Mouse (Mus musculus) cortical plate, adult 2 months (tissue): ENCODE measurements around the gene Tmem256. TPM values are rescaled to one million over a fixed set of nuclear protein-coding genes. Genes with fewer than 3 reads are reported as not detected.

Experiments used
- H3K27ac ChIP-seq: fragments of 200-500 bp; 2 replicates; pipeline ENCODE4 v1.5.1; 2012; ENCODE audit warnings: low read length, control low read depth, inconsistent platforms; ENCODE audit not compliant: insufficient read depth
- H3K4me1 ChIP-seq: fragments of 200-500 bp; 2 replicates; pipeline ENCODE4 v1.6.1; 2011; ENCODE audit warnings: low read length; ENCODE audit not compliant: control insufficient read depth, insufficient read depth
- H3K4me3 ChIP-seq: fragments of 200-500 bp; 2 replicates; pipeline ENCODE4 v1.5.1; 2011; ENCODE audit warnings: mild to moderate bottlenecking, low read length, control low read depth; ENCODE audit not compliant: insufficient read depth
- CTCF ChIP-seq: fragments of 200-500 bp; IDR thresholded peaks from 2 replicates; pipeline ENCODE4 v1.5.1; 2011; ENCODE audit warnings: mild to moderate bottlenecking, control low read depth, low read length; ENCODE audit not compliant: insufficient read depth; ENCODE audit errors: extremely low read depth
- POLR2A ChIP-seq: fragments of 200-500 bp; IDR thresholded peaks from 2 replicates; pipeline ENCODE4 v1.6.1; 2011; ENCODE audit warnings: mild to moderate bottlenecking, low read length, control low read depth; ENCODE audit not compliant: insufficient read depth; ENCODE audit errors: extremely low read depth
- polyA plus RNA-seq: library from polyadenylated mRNA; depleted of rRNA; stranded (reverse); fragments of >200 nt; gene quantifications from 2 replicates; pipeline ENCODE4 v1.2.3, GENCODE M21; 2012; rRNA removed

The Tmem256 gene
- polyA plus RNA-seq, 1 experiment = 234 TPM

GRCm38 (mm10) chr11:69880853-69881603, 42.7 kb downstream of the Tmem256 start, which contains the start of gene Kctd11:
TSS of gene Kctd11 (minus strand) at chr11:69881406.
- Histone ChIP-seq H3K4me1 (no peaks in the 10 kb centered on the region), H3K27ac (peak within 1 kb of the TSS; percentile 51), H3K4me3 (peak within 1 kb of the TSS; percentile 33)
- TF ChIP-seq CTCF (no peak), POLR2A (peak; percentile 70)

GRCm38 (mm10) chr11:69881787-69882670, 43.7 kb downstream of the Tmem256 start:
- no peak overlapping the region for H3K27ac ChIP-seq
- TF ChIP-seq POLR2A (no peak), CTCF (no peak)
- no peaks in the 10 kb centered on the region for H3K4me1 ChIP-seq
- H3K4me3 ChIP-seq = no peak overlapping the region

- no peak overlapping the region for H3K27ac ChIP-seq
- no peak overlapping the region for H3K4me3 ChIP-seq
- no peaks in the 10 kb centered on the region for H3K4me1 ChIP-seq
- TF ChIP-seq POLR2A = no peak
- 0 out of 2 replicates have a peak, but pooled peaks have one; percentile 6 for TF ChIP-seq CTCF
Measured at GRCm38 (mm10) chr11:69883066-69883465, 44.8 kb downstream of the Tmem256 start.

GRCm38 (mm10) chr11:69883527-69884151, 45.3 kb downstream of the Tmem256 start:
- Histone ChIP-seq H3K4me3 (no peak overlapping the region), H3K4me1 (no peaks in the 10 kb centered on the region), H3K27ac (no peak overlapping the region)
- TF ChIP-seq CTCF = no peak
- TF ChIP-seq POLR2A = no peak

DNA sequence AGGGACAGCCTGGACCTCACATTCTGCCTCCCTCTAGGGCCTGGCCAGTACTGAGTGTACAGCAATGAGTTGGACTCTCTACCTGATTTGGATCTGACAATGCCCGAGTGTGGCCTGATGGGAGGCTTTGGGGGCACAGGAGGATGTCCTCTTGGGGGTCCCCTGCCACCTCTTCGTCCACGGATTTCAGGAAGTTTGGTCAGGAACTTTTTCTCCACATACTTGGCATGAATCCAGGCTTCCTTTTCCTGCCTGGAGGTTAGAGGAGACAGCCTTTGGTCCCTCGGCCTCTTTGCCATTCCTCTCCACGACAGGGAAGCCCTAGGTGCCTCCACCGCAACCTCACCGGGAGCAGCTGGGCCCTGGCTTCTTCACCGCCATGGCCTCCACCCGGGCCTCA, 45.9 kb downstream of the Tmem256 start:
- H3K27ac ChIP-seq = no peak overlapping the region
- no peaks in the 10 kb centered on the region for H3K4me1 ChIP-seq
- no peak for TF ChIP-seq POLR2A
- no peak for TF ChIP-seq CTCF
- H3K4me3 ChIP-seq = no peak overlapping the region

- no peak overlapping the region for H3K4me3 ChIP-seq
- no peaks in the 10 kb centered on the region for H3K4me1 ChIP-seq
- no peak for TF ChIP-seq CTCF
- TF ChIP-seq POLR2A = no peak
- no peak overlapping the region for H3K27ac ChIP-seq
Measured at GRCm38 (mm10) chr11:69884663-69885062, 46.3 kb downstream of the Tmem256 start.

DNA sequence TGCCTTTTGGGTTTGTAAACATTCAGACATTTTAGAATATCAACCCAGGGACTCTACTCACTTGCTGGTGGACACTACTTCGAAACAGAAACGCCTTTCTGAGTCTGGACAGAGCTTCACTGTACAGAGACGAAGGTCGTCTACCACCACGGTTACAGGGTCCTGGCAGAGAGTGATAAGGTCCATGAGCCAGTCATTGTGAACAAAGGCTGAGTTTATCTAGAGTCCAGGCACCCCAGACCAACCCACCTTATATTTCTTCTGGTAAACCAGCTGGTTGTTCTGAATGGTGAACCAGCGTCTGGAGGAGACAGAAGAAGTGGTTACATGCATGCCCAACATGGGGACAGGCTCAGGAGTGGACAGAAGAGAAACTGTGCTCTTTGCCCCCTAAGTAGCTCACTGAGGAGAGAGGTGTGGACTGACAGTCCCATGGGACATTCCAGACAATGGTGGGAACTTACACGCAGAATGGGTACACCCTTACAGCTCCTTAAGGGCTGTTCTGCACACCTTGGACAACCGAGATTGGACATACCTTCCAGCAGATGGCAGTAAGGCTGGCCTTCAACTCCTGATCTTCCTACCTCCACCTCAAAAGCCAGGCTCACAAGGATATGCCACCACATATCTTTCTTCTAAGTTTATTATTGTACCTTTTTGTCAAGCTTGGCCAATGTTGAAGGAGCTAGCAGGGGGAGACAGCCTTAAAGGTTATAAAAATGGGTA, 48.8 kb downstream of the Tmem256 start:
- Histone ChIP-seq H3K4me3 (no peak overlapping the region), H3K27ac (no peak overlapping the region)
- no peak for TF ChIP-seq POLR2A
- TF ChIP-seq CTCF = no peak

More for the DNA sequence above, 48.8 kb downstream of the Tmem256 start:
- H3K4me1 ChIP-seq = no peaks in the 10 kb centered on the region

Other genes with a start within 250 kb of the Tmem256 start
- 362 and 374 TPM in 2 replicates for gene Atp1b2, start 232.6 kb upstream of the Tmem256 start, polyA plus RNA-seq
- gene Shbg, start 220.6 kb upstream of the Tmem256 start, polyA plus RNA-seq = 0.06 and 0.08 TPM in 2 replicates
- gene Sat2, start 216.5 kb upstream of the Tmem256 start, polyA plus RNA-seq = 18.1 and 21.1 TPM in 2 replicates
- 132 and 158 TPM in 2 replicates for gene Fxr2, start 205.5 kb upstream of the Tmem256 start, polyA plus RNA-seq
- gene Sox15, start 183.2 kb upstream of the Tmem256 start, polyA plus RNA-seq = 0.25 and 0.28 TPM in 2 replicates
- 89.7 and 92.8 TPM in 2 replicates for gene Mpdu1, start 175.9 kb upstream of the Tmem256 start, polyA plus RNA-seq
- gene Cd68, start 172.4 kb upstream of the Tmem256 start, polyA plus RNA-seq = 11.3 and 13.1 TPM in 2 replicates
- gene Eif4a1, start 166.1 kb upstream of the Tmem256 start, polyA plus RNA-seq = 323 and 335 TPM in 2 replicates
- gene Senp3, start 156.4 kb upstream of the Tmem256 start, polyA plus RNA-seq = 120 and 133 TPM in 2 replicates
- gene Tnfsf13, start 152.7 kb upstream of the Tmem256 start, polyA plus RNA-seq = 6.1 and 7.5 TPM in 2 replicates
- 19.8 and 22.5 TPM in 2 replicates for gene Tnfsf12, start 142.7 kb upstream of the Tmem256 start, polyA plus RNA-seq
- 3.8 and 4.3 TPM in 2 replicates for gene Tnfsfm13, start 142.4 kb upstream of the Tmem256 start, polyA plus RNA-seq
- 21.7 and 23.2 TPM in 2 replicates for gene Polr2a, start 79.9 kb upstream of the Tmem256 start, polyA plus RNA-seq
- 0.06 TPM in 1 of 2 replicates, not detected in the other for gene Slc35g3, start 76.5 kb upstream of the Tmem256 start, polyA plus RNA-seq
- gene Zbtb4, start 72.6 kb upstream of the Tmem256 start, polyA plus RNA-seq = 56.7 and 58.2 TPM in 2 replicates
- gene Chrnb1, start 42.6 kb upstream of the Tmem256 start, polyA plus RNA-seq = 1.4 and 2.1 TPM in 2 replicates
- 17.3 and 17.6 TPM in 2 replicates for gene Fgf11, start 36.7 kb upstream of the Tmem256 start, polyA plus RNA-seq
- gene Tmem102, start 32.9 kb upstream of the Tmem256 start, polyA plus RNA-seq = 0.06 TPM in 1 of 2 replicates, not detected in the other
- gene Gm39566, start 23.2 kb upstream of the Tmem256 start, polyA plus RNA-seq = not detected in 2 replicates
- gene Spem2, start 20.0 kb upstream of the Tmem256 start, polyA plus RNA-seq = not detected in 2 replicates
- gene Spem1, start 16.3 kb upstream of the Tmem256 start, polyA plus RNA-seq = 0.10 and 0.15 TPM in 2 replicates
- 112 and 116 TPM in 2 replicates for gene Nlgn2, start 730 bp upstream of the Tmem256 start, polyA plus RNA-seq
- 35.3 and 36.5 TPM in 2 replicates for gene Plscr3, start 7.9 kb downstream of the Tmem256 start, polyA plus RNA-seq
- 0.08 and 0.25 TPM in 2 replicates for gene Tnk1, start 20.2 kb downstream of the Tmem256 start, polyA plus RNA-seq
- gene Tmem95, start 39.5 kb downstream of the Tmem256 start, polyA plus RNA-seq = not detected in 2 replicates
- 1.5 and 1.7 TPM in 2 replicates for gene Kctd11, start 42.9 kb downstream of the Tmem256 start, polyA plus RNA-seq
- gene Acap1, start 57.0 kb downstream of the Tmem256 start, polyA plus RNA-seq = 0.13 and 0.26 TPM in 2 replicates
- gene 2810408A11Rik, start 62.5 kb downstream of the Tmem256 start, polyA plus RNA-seq = 0.19 and 0.38 TPM in 2 replicates
- 98.3 and 107 TPM in 2 replicates for gene Neurl4, start 62.6 kb downstream of the Tmem256 start, polyA plus RNA-seq
- 53.5 and 55.2 TPM in 2 replicates for gene Gps2, start 75.4 kb downstream of the Tmem256 start, polyA plus RNA-seq
- gene Eif5a, start 83.4 kb downstream of the Tmem256 start, polyA plus RNA-seq = 577 and 581 TPM in 2 replicates
- 18.1 and 21.1 TPM in 2 replicates for gene Ybx2, start 97.3 kb downstream of the Tmem256 start, polyA plus RNA-seq
- 1.5 and 1.7 TPM in 2 replicates for gene Slc2a4, start 109.7 kb downstream of the Tmem256 start, polyA plus RNA-seq
- gene Cldn7, start 126.3 kb downstream of the Tmem256 start, polyA plus RNA-seq = not detected in 2 replicates
- 121 and 139 TPM in 2 replicates for gene Ctdnep1, start 142.6 kb downstream of the Tmem256 start, polyA plus RNA-seq
- gene Elp5, start 144.0 kb downstream of the Tmem256 start, polyA plus RNA-seq = 121 and 126 TPM in 2 replicates
- gene Gabarap, start 152.6 kb downstream of the Tmem256 start, polyA plus RNA-seq = 330 and 334 TPM in 2 replicates
- gene Phf23, start 157.3 kb downstream of the Tmem256 start, polyA plus RNA-seq = 37.6 and 38.2 TPM in 2 replicates
- 26.9 and 30.4 TPM in 2 replicates for gene Dvl2, start 162.1 kb downstream of the Tmem256 start, polyA plus RNA-seq
- gene Acadvl, start 176.9 kb downstream of the Tmem256 start, polyA plus RNA-seq = 66.5 and 71.6 TPM in 2 replicates
- gene Dlg4, start 178.4 kb downstream of the Tmem256 start, polyA plus RNA-seq = 816 and 828 TPM in 2 replicates
- gene Asgr1, start 215.6 kb downstream of the Tmem256 start, polyA plus RNA-seq = 2.3 and 3.5 TPM in 2 replicates